Mouse (Mus musculus): ENCODE results near the gene Ninj2. TPM values are rescaled to one million over a fixed set of nuclear protein-coding genes. Genes with fewer than 3 reads are reported as not detected.

Ninj2 gene
- polyA plus RNA-seq, 1 experiment from 2014 or later: not detected

- WGBS: 23% methylated on average over 10 of the region's 10 CpGs
- DNase-seq (ENCODE audit: low spot score): peak; percentile 58
- no peaks in the 10 kb centered on the region for H3K36me3 ChIP-seq
- no peaks in the 10 kb centered on the region for H3K9me3 ChIP-seq (replicated peaks)
- H3K4me1 ChIP-seq: peaks cover 37% of the 10 kb centered on the region
- H3K27me3 ChIP-seq (ENCODE audit: low read depth, poor library complexity, severe bottlenecking): peaks cover 10% of the 10 kb centered on the region
- H3K4me3 ChIP-seq: no peak overlapping the region
- peak overlapping the region; percentile 73 for H3K27ac ChIP-seq (replicated peaks)
These were observed 106.7 kb downstream of the Ninj2 start for GRCm38 (mm10) chr6:120199638-120200394.

- H3K27ac ChIP-seq (replicated peaks): peak overlapping the region; percentile 68
- 55% methylated on average over 6 of the region's 6 CpGs for WGBS
- no peak for DNase-seq (ENCODE audit: low spot score)
These were observed 108.8 kb downstream of the Ninj2 start for GRCm38 (mm10) chr6:120201956-120202355.

GRCm38 (mm10) chr6:120202406-120202805, 109.3 kb downstream of the Ninj2 start:
- H3K9me3 ChIP-seq (replicated peaks): no peaks in the 10 kb centered on the region
- H3K27me3 ChIP-seq (ENCODE audit: low read depth, poor library complexity, severe bottlenecking): 0 out of 2 replicates have a peak, but pooled peaks cover 3% of the 10 kb centered on the region
- WGBS: 63% methylated on average over 8 of the region's 8 CpGs
- peaks cover 34% of the 10 kb centered on the region for H3K4me1 ChIP-seq
- DNase-seq (ENCODE audit: low spot score): no peak
- H3K4me3 ChIP-seq: no peak overlapping the region
- H3K27ac ChIP-seq (replicated peaks): peak overlapping the region; percentile 68
- no peaks in the 10 kb centered on the region for H3K36me3 ChIP-seq

More at GRCm38 (mm10) chr6:120201956-120202355, 108.8 kb downstream of the Ninj2 start:
- 0 out of 2 replicates have a peak, but pooled peaks cover 3% of the 10 kb centered on the region for H3K27me3 ChIP-seq (ENCODE audit: low read depth, poor library complexity, severe bottlenecking)
- H3K9me3 ChIP-seq (replicated peaks): no peaks in the 10 kb centered on the region
- peaks cover 34% of the 10 kb centered on the region for H3K4me1 ChIP-seq
- no peak overlapping the region for H3K4me3 ChIP-seq
- no peaks in the 10 kb centered on the region for H3K36me3 ChIP-seq

- Histone ChIP-seq H3K36me3 (no peaks in the 10 kb centered on the region), H3K4me1 (peaks cover 23% of the 10 kb centered on the region), H3K27me3 (ENCODE audit: low read depth, poor library complexity, severe bottlenecking) (0 out of 2 replicates have a peak, but pooled peaks cover 3% of the 10 kb centered on the region), H3K9me3 (replicated peaks) (no peaks in the 10 kb centered on the region), H3K4me3 (no peak overlapping the region), H3K27ac (replicated peaks) (no peak overlapping the region)
- no peak for DNase-seq (ENCODE audit: low spot score)
- 92% methylated on average over 5 of the region's 5 CpGs for WGBS
These were observed 113.4 kb downstream of the Ninj2 start for GRCm38 (mm10) chr6:120206586-120206985.

- 80% methylated on average over 6 of the region's 6 CpGs for WGBS
- no peak for DNase-seq (ENCODE audit: low spot score)
These were observed 118.4 kb downstream of the Ninj2 start for GRCm38 (mm10) chr6:120211536-120211935.

GRCm38 (mm10) chr6:120216702-120217101, 123.6 kb downstream of the Ninj2 start:
- Histone ChIP-seq H3K9me3 (replicated peaks) (no peaks in the 10 kb centered on the region), H3K27me3 (ENCODE audit: low read depth, poor library complexity, severe bottlenecking) (no peaks in the 10 kb centered on the region), H3K4me3 (no peak overlapping the region), H3K4me1 (no peaks in the 10 kb centered on the region), H3K27ac (replicated peaks) (no peak overlapping the region), H3K36me3 (no peaks in the 10 kb centered on the region)
- 73% methylated on average over 1 of the region's 1 CpGs for WGBS
- DNase-seq (ENCODE audit: low spot score): no peak

More at GRCm38 (mm10) chr6:120211536-120211935, 118.4 kb downstream of the Ninj2 start:
- Histone ChIP-seq H3K27me3 (ENCODE audit: low read depth, poor library complexity, severe bottlenecking) (no peaks in the 10 kb centered on the region), H3K4me3 (no peak overlapping the region), H3K27ac (replicated peaks) (no peak overlapping the region), H3K36me3 (no peaks in the 10 kb centered on the region), H3K4me1 (no peaks in the 10 kb centered on the region), H3K9me3 (replicated peaks) (no peaks in the 10 kb centered on the region)

GRCm38 (mm10) chr6:120219281-120219680, 126.1 kb downstream of the Ninj2 start:
- Histone ChIP-seq H3K27ac (replicated peaks) (no peak overlapping the region), H3K27me3 (ENCODE audit: low read depth, poor library complexity, severe bottlenecking) (no peaks in the 10 kb centered on the region), H3K4me3 (no peak overlapping the region), H3K9me3 (replicated peaks) (no peaks in the 10 kb centered on the region), H3K36me3 (no peaks in the 10 kb centered on the region), H3K4me1 (no peaks in the 10 kb centered on the region)
- WGBS: 87% methylated on average over 2 of the region's 2 CpGs
- no peak for DNase-seq (ENCODE audit: low spot score)

GRCm38 (mm10) chr6:120222669-120223068, 129.5 kb downstream of the Ninj2 start:
- H3K4me3 ChIP-seq: no peak overlapping the region
- DNase-seq (ENCODE audit: low spot score): peak; percentile 47
- no peak overlapping the region for H3K27ac ChIP-seq (replicated peaks)
- H3K36me3 ChIP-seq: no peaks in the 10 kb centered on the region
- WGBS: 34% methylated on average over 6 of the region's 6 CpGs
- H3K27me3 ChIP-seq (ENCODE audit: low read depth, poor library complexity, severe bottlenecking): no peaks in the 10 kb centered on the region
- H3K9me3 ChIP-seq (replicated peaks): no peaks in the 10 kb centered on the region
- H3K4me1 ChIP-seq: peaks cover 14% of the 10 kb centered on the region

GRCm38 (mm10) chr6:120225355-120225754, 132.2 kb downstream of the Ninj2 start:
- no peaks in the 10 kb centered on the region for H3K9me3 ChIP-seq (replicated peaks)
- H3K36me3 ChIP-seq: no peaks in the 10 kb centered on the region
- no peak overlapping the region for H3K4me3 ChIP-seq
- H3K27ac ChIP-seq (replicated peaks): 0 out of 2 replicates have a peak overlapping the region, but pooled peaks have one; percentile 20
- no peaks in the 10 kb centered on the region for H3K27me3 ChIP-seq (ENCODE audit: low read depth, poor library complexity, severe bottlenecking)
- H3K4me1 ChIP-seq: peaks cover 21% of the 10 kb centered on the region
- WGBS: 65% methylated on average over 6 of the region's 6 CpGs
- no peak for DNase-seq (ENCODE audit: low spot score)

GRCm38 (mm10) chr6:120227068-120227467, 133.9 kb downstream of the Ninj2 start:
- no peak overlapping the region for H3K27ac ChIP-seq (replicated peaks)
- peaks cover 27% of the 10 kb centered on the region for H3K4me1 ChIP-seq
- no peaks in the 10 kb centered on the region for H3K9me3 ChIP-seq (replicated peaks)
- no peaks in the 10 kb centered on the region for H3K27me3 ChIP-seq (ENCODE audit: low read depth, poor library complexity, severe bottlenecking)
- 90% methylated on average over 7 of the region's 7 CpGs for WGBS
- H3K4me3 ChIP-seq: no peak overlapping the region
- H3K36me3 ChIP-seq: no peaks in the 10 kb centered on the region
- DNase-seq (ENCODE audit: low spot score): no peak

GRCm38 (mm10) chr6:120229806-120230205, 136.7 kb downstream of the Ninj2 start:
- no peak overlapping the region for H3K4me3 ChIP-seq
- 81% methylated on average over 7 of the region's 7 CpGs for whole genome bisulfite sequencing
- DNase-seq (ENCODE audit: low spot score): no peak
- no peak overlapping the region for H3K27ac ChIP-seq (replicated peaks)
- no peaks in the 10 kb centered on the region for H3K36me3 ChIP-seq
- H3K27me3 ChIP-seq (ENCODE audit: low read depth, poor library complexity, severe bottlenecking): no peaks in the 10 kb centered on the region
- no peaks in the 10 kb centered on the region for H3K9me3 ChIP-seq (replicated peaks)
- peaks cover 32% of the 10 kb centered on the region for H3K4me1 ChIP-seq

- H3K4me3 ChIP-seq: no peak overlapping the region
- no peak overlapping the region for H3K27ac ChIP-seq (replicated peaks)
- no peaks in the 10 kb centered on the region for H3K27me3 ChIP-seq (ENCODE audit: low read depth, poor library complexity, severe bottlenecking)
- no peaks in the 10 kb centered on the region for H3K36me3 ChIP-seq
- DNase-seq (ENCODE audit: low spot score): no peak
- 14% methylated on average over 1 of the region's 1 CpGs for WGBS
- peaks cover 26% of the 10 kb centered on the region for H3K4me1 ChIP-seq
- H3K9me3 ChIP-seq (replicated peaks): no peaks in the 10 kb centered on the region
These were observed 137.3 kb downstream of the Ninj2 start for GRCm38 (mm10) chr6:120230441-120230840.

GRCm38 (mm10) chr6:120232885-120233284, 139.7 kb downstream of the Ninj2 start:
- Histone ChIP-seq H3K27me3 (ENCODE audit: low read depth, poor library complexity, severe bottlenecking) (no peaks in the 10 kb centered on the region), H3K4me3 (no peak overlapping the region), H3K9me3 (replicated peaks) (no peaks in the 10 kb centered on the region), H3K36me3 (no peaks in the 10 kb centered on the region), H3K4me1 (peaks cover 23% of the 10 kb centered on the region), H3K27ac (replicated peaks) (no peak overlapping the region)
- DNase-seq (ENCODE audit: low spot score): no peak
- WGBS: 95% methylated on average over 6 of the region's 6 CpGs

Data from midbrain, embryonic 10.5 days (tissue).